Mouse (Mus musculus) heart, embryonic 14.5 days (tissue): ENCODE results near the gene Tmem107. TPM values are rescaled to one million over a fixed set of nuclear protein-coding genes. Genes with fewer than 3 reads are reported as not detected.

Experiments
- ATAC-seq: fragments of 200-750 bp; cut with Nextera tagmentation; 2 replicates; pipeline ENCODE4 v1.8.0; 2017; ENCODE audit warnings: low read depth, moderate TSS enrichment; ENCODE audit not compliant: insufficient number of reproducible peaks, insufficient read depth, low FRiP score
- H3K27ac ChIP-seq, 2 experiments: fragments of 200-500 bp in 1 of 2; fragments of 300-500 bp in 1 of 2; sonication (generic) in 1 of 2; replicated peaks in 1 of 2; 2 replicates each; pipeline ENCODE4 v1.5.1; 2012 to 2014; ENCODE audit warnings: low read depth in 2 of 2, low read length in 2 of 2, control low read depth in 1 of 2, mild to moderate bottlenecking in 1 of 2, mixed read lengths in 1 of 2; ENCODE audit not compliant: control insufficient read depth in 1 of 2, insufficient read depth in 1 of 2
- H3K27me3 ChIP-seq: fragments of 300-500 bp; sonication (generic); 2 replicates; pipeline ENCODE4 v1.6.1; 2014; ENCODE audit warnings: mild to moderate bottlenecking, low read length, control low read depth; ENCODE audit not compliant: control insufficient read depth, insufficient read depth
- H3K36me3 ChIP-seq: fragments of 300-500 bp; sonication (generic); 2 replicates; pipeline ENCODE4 v1.6.1; 2014; ENCODE audit warnings: mild to moderate bottlenecking, control low read depth, low read length, mixed read lengths; ENCODE audit not compliant: control insufficient read depth, insufficient read depth
- H3K4me1 ChIP-seq, 2 experiments: fragments of 200-500 bp in 1 of 2; fragments of 300-500 bp in 1 of 2; sonication (generic) in 1 of 2; 2 replicates each; pipeline ENCODE4 v1.6.1; 2012 to 2014; ENCODE audit warnings: low read length in 2 of 2, control low read depth in 1 of 2, mixed read lengths in 1 of 2; ENCODE audit not compliant: control insufficient read depth in 2 of 2, insufficient read depth in 2 of 2
- H3K4me2 ChIP-seq: fragments of 300-500 bp; sonication (generic); 2 replicates; pipeline ENCODE4 v1.6.1; 2014; ENCODE audit warnings: mild to moderate bottlenecking, low read length
- H3K4me3 ChIP-seq, 2 experiments: fragments of 200-500 bp in 1 of 2; fragments of 300-500 bp in 1 of 2; sonication (generic) in 1 of 2; 2 replicates each; pipeline ENCODE4 v1.5.1; 2012 to 2014; ENCODE audit warnings: low read length in 2 of 2, mild to moderate bottlenecking in 2 of 2, control low read depth in 1 of 2, low read depth in 1 of 2, moderate library complexity in 1 of 2; ENCODE audit not compliant: control insufficient read depth in 1 of 2, insufficient read depth in 1 of 2
- H3K9ac ChIP-seq: fragments of 300-500 bp; sonication (generic); 2 replicates; pipeline ENCODE4 v1.6.1; 2014; ENCODE audit warnings: mild to moderate bottlenecking, low read length
- H3K9me3 ChIP-seq: fragments of 300-500 bp; sonication (generic); 2 replicates; pipeline ENCODE4 v1.6.1; 2016; ENCODE audit warnings: low read length, control low read depth; ENCODE audit not compliant: control insufficient read depth
- WGBS: fragments of 180-500 bp; shearing (Covaris S2); extraction: QIAGEN DNeasy Blood & Tissue Kit; methylation state at CpG from one replicate; pipeline ENCODE4 v1.1.7; 2014; 5-methylcytosine and 5-hydroxymethylcytosine counted together
- polyA plus RNA-seq: library from polyadenylated mRNA; unstranded; fragments of >200 nt; fragmentation: Nextera tagmentation; extraction: Ambion mirVana; gene quantifications from 2 replicates; pipeline ENCODE4 v1.2.1, GENCODE M21; 2014

The Tmem107 gene
- polyA plus RNA-seq, 1 experiment from 2014 or later, result 33.5 TPM

DNA sequence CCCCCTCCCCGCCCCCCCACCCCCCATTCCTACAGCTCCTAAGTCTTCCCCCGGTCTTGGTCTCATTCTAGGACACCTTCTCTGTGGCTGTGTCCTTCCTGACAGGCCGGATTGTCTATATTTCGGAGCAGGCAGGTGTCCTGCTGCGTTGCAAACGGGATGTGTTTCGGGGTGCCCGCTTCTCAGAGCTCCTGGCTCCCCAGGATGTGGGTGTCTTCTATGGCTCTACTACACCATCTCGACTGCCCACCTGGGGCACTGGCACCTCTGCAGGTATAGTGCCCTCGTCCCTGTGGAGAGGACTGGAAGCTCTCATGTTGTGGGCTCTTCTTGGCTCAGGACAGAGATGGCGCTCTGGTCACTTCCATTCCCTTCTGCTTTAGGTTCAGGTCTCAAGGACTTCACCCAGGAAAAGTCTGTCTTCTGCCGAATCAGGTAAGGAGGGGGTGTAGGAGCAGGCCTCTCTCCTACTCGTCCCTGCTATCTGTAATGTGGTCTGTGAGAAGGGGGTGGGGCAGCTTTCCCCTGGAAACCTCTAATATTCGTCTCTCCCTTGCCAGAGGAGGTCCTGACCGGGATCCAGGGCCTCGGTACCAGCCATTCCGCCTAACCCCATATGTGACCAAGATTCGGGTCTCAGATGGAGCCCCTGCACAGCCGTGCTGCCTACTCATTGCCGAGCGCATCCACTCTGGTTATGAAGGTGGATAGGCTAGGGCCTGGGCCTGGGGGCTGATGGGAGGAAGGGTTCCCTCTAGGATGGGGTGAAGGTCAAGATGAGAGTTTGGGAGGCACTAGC is 31.2 kb downstream of the Tmem107 start:
- Histone ChIP-seq H3K4me1 (peaks cover 27 to 32% of the 10 kb centered on the region in 2 experiments), H3K4me2 (no peak overlapping the region), H3K9me3 (no peaks in the 10 kb centered on the region), H3K36me3 (peaks cover 65% of the 10 kb centered on the region), H3K4me3 (no peak overlapping the region), H3K9ac (no peak overlapping the region), H3K27ac (no peak overlapping the region), H3K27me3 (no peaks in the 10 kb centered on the region)
- 86% methylated on average over 21 of the region's 21 CpGs for WGBS
- ATAC-seq, result no peak

DNA sequence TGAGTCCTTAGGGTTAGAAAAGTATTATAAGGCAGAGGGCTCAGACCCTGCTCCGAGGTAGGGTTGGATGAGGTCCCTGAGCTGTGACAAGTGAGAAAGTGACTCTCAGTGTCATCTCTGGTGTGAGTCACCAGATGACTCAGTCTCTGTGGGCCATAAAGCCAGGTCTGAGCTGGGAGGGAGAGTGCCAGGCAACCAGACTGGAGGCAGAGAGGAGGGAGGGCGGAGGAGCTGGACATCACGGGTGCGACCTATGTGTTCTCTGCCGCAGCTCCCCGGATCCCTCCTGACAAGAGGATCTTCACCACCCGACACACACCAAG is 31.8 kb downstream of the Tmem107 start:
- H3K4me2 ChIP-seq, result no peak overlapping the region
- ATAC-seq, result no peak
- peaks cover 71% of the 10 kb centered on the region for H3K36me3 ChIP-seq
- no peak overlapping the region for H3K9ac ChIP-seq
- no peaks in the 10 kb centered on the region for H3K9me3 ChIP-seq
- H3K4me1 ChIP-seq, result peaks cover 26 to 30% of the 10 kb centered on the region in 2 experiments
- no peak overlapping the region for H3K4me3 ChIP-seq
- no peak overlapping the region for H3K27ac ChIP-seq
- 90% methylated on average over 7 of the region's 7 CpGs for WGBS
- H3K27me3 ChIP-seq, result no peaks in the 10 kb centered on the region

DNA sequence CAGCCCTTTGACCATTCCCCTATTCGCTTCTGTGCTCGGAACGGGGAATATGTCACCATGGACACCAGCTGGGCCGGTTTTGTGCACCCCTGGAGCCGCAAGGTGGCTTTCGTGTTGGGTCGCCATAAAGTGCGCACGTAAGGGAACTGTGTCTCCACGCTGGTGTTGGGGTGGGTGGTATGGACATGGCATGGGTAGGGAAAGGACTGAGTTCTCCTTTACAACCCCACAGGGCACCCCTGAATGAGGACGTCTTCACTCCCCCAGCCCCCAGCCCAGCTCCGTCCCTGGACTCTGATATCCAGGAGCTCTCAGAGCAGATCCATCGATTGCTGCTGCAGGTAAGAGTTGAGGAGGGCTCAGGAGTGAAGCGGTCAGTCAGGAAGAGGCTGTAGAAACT is 32.5 kb downstream of the Tmem107 start:
- no peak overlapping the region for H3K9ac ChIP-seq
- no peak overlapping the region for H3K27ac ChIP-seq
- H3K4me2 ChIP-seq, result no peak overlapping the region
- no peak for ATAC-seq
- WGBS, result 94% methylated on average over 14 of the region's 14 CpGs
- peaks cover 19 to 23% of the 10 kb centered on the region in 2 experiments for H3K4me1 ChIP-seq
- no peaks in the 10 kb centered on the region for H3K9me3 ChIP-seq
- H3K36me3 ChIP-seq, result peaks cover 78% of the 10 kb centered on the region
- H3K4me3 ChIP-seq, result no peak overlapping the region
- no peaks in the 10 kb centered on the region for H3K27me3 ChIP-seq

DNA sequence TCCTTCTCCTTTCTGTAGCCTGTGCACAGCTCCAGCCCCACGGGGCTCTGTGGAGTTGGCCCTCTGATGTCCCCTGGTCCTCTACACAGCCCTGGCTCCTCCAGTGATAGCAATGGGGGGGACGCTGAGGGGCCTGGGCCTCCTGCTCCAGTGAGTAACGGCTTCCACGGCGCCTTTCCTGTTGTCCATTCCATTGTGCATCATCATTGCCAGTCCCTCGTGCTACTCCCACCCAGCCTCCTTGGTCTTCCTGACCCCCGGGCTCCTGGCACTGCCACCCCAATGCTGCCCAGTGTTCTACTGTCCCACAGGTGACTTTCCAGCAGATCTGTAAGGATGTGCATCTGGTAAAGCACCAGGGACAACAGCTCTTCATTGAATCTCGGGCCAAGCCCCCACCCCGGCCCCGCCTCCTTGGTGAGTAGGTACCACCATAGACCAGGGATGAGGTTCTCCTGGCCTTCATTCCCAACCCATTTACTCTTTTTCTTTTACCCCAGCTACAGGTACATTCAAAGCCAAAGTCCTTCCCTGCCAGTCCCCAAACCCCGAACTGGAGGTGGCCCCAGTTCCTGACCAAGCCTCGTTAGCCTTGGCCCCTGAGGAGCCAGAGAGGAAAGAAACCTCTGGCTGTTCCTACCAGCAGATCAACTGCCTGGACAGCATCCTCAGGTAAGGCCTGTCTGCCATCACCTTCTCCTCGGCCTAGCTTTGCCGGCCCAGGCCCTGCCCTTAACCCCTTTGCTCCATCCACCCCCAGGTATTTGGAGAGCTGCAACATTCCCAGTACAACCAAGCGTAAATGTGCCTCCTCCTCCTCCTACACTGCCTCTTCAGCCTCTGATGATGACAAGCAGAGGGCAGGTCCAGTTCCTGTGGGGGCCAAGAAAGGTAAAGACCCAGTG is 33.2 kb downstream of the Tmem107 start:
- WGBS, result 89% methylated on average over 15 of the region's 15 CpGs
- H3K9me3 ChIP-seq, result no peaks in the 10 kb centered on the region
- H3K9ac ChIP-seq, result no peak overlapping the region
- H3K4me2 ChIP-seq, result no peak overlapping the region
- H3K4me1 ChIP-seq, result peaks cover 13 to 17% of the 10 kb centered on the region in 2 experiments
- no peaks in the 10 kb centered on the region for H3K27me3 ChIP-seq
- H3K27ac ChIP-seq, result no peak overlapping the region
- peaks cover 85% of the 10 kb centered on the region for H3K36me3 ChIP-seq
- no peak for ATAC-seq
- H3K4me3 ChIP-seq, result no peak overlapping the region

DNA sequence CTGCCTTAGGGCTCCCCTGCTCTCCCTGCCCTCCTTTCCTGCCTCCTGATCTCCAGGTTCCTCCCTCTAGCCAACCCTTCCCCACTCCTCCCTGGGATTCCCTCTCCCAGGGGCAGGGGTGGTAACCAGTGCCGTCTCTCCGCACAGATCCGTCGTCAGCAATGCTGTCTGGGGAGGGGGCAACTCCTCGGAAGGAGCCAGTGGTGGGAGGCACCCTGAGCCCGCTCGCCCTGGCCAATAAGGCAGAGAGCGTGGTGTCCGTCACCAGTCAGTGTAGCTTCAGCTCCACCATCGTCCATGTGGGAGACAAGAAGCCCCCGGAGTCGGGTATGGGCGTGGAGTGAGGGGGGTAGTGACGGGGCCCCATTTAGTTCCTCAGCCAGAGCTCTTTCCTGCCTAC is 33.9 kb downstream of the Tmem107 start:
- Histone ChIP-seq H3K36me3 (peaks cover 92% of the 10 kb centered on the region), H3K9me3 (no peaks in the 10 kb centered on the region), H3K27me3 (no peaks in the 10 kb centered on the region), H3K4me2 (no peak overlapping the region), H3K27ac (no peak overlapping the region), H3K4me3 (no peak overlapping the region), H3K4me1 (peaks cover 8 to 12% of the 10 kb centered on the region in 2 experiments), H3K9ac (no peak overlapping the region)
- 88% methylated on average over 14 of the region's 14 CpGs for WGBS
- no peak for ATAC-seq

DNA sequence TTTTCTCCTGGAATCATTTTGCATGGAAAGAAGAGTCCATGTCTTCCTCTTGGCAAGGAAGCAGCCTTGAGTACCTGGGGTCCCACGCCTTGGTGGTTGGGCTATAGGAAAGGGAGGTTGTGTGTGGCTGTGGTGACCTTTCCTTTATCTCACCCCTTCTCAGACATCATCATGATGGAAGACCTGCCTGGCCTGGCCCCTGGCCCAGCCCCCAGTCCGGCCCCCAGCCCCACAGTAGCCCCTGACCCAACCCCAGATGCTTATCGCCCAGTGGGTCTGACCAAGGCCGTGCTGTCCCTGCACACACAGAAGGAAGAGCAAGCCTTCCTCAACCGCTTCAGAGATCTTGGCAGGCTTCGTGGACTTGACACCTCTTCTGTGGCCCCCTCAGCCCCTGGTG is 34.6 kb downstream of the Tmem107 start:
- no peak overlapping the region for H3K9ac ChIP-seq
- no peak for ATAC-seq
- H3K4me2 ChIP-seq, result no peak overlapping the region
- H3K36me3 ChIP-seq, result peaks cover 96% of the 10 kb centered on the region
- peaks cover 4 to 7% of the 10 kb centered on the region in 2 experiments for H3K4me1 ChIP-seq
- no peaks in the 10 kb centered on the region for H3K9me3 ChIP-seq
- WGBS, result 89% methylated on average over 6 of the region's 6 CpGs
- no peak overlapping the region for H3K27ac ChIP-seq
- H3K27me3 ChIP-seq, result no peaks in the 10 kb centered on the region
- H3K4me3 ChIP-seq, result no peak overlapping the region

DNA sequence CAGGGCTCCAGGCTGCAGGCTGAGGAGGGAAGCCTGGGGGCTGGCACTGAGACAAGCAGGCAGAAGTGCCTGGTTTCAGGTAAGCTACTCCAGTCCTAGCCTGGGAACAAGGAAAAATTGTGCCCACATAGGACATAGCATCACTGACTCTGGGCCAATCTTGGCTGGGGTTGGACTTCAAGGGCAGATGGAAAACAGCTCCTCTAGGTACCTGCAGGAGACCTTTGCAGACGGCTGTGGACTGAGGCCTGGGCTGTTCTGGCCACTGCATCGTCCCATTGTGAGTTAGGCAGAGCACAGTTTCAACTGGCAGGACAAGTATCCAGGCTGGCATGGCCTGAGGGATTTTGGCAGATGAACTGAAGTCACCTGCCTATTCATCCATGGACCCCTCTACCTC is 35.2 kb downstream of the Tmem107 start:
- no peak for ATAC-seq
- no peak overlapping the region for H3K4me2 ChIP-seq
- H3K9ac ChIP-seq, result no peak overlapping the region
- no peaks in the 10 kb centered on the region for H3K9me3 ChIP-seq
- no peaks in the 10 kb centered on the region for H3K27me3 ChIP-seq
- H3K4me3 ChIP-seq, result no peak overlapping the region
- peaks cover 91% of the 10 kb centered on the region for H3K36me3 ChIP-seq
- H3K27ac ChIP-seq, result no peak overlapping the region
- WGBS, result 76% methylated on average over 2 of the region's 2 CpGs
- peaks cover 0 to 1% of the 10 kb centered on the region in 2 experiments; a peak in 2 of 4 replicates for H3K4me1 ChIP-seq
